Mouse (Mus musculus) limb, embryonic 14.5 days (tissue): ENCODE results near the gene Casp9. TPM values are rescaled to one million over a fixed set of nuclear protein-coding genes. Genes with fewer than 3 reads are reported as not detected.

Experiments
- ATAC-seq: fragments of 200-750 bp; cut with Nextera tagmentation; 2 replicates; pipeline ENCODE4 v1.8.0; 2017; ENCODE audit warnings: low read depth, moderate number of reproducible peaks, moderate TSS enrichment; ENCODE audit not compliant: low FRiP score
- DNase-seq: peaks from one replicate; pipeline ENCODE4 v3.0.0-alpha.2; 2015; ENCODE audit warnings: low spot score
- H3K27ac ChIP-seq: fragments of 300-500 bp; sonication (generic); replicated peaks from 2 replicates; pipeline ENCODE4 v1.5.1; 2014; ENCODE audit warnings: low read depth, mild to moderate bottlenecking, low read length, moderate library complexity, mixed read lengths
- H3K27me3 ChIP-seq: fragments of 300-500 bp; sonication (generic); 2 replicates; pipeline ENCODE4 v1.6.1; 2014; ENCODE audit warnings: low read length, mixed read lengths; ENCODE audit not compliant: control insufficient read depth, insufficient read depth
- H3K36me3 ChIP-seq: fragments of 300-500 bp; sonication (generic); 2 replicates; pipeline ENCODE4 v1.6.1; 2014; ENCODE audit warnings: mild to moderate bottlenecking, low read length, moderate library complexity, mixed read lengths; ENCODE audit not compliant: control insufficient read depth, insufficient read depth
- H3K4me1 ChIP-seq: fragments of 300-500 bp; sonication (generic); 2 replicates; pipeline ENCODE4 v1.6.1; 2014; ENCODE audit warnings: antibody characterized with exemption, low read length, mixed read lengths; ENCODE audit not compliant: control insufficient read depth, insufficient read depth
- H3K4me2 ChIP-seq: fragments of 300-500 bp; sonication (generic); replicated peaks from 2 replicates; pipeline ENCODE4 v1.6.1; 2014; ENCODE audit warnings: low read depth, mild to moderate bottlenecking, low read length, moderate library complexity; ENCODE audit not compliant: severe bottlenecking
- H3K4me3 ChIP-seq: fragments of 300-500 bp; sonication (generic); replicated peaks from 2 replicates; pipeline ENCODE4 v1.5.1; 2014; ENCODE audit warnings: low read length
- H3K9ac ChIP-seq: fragments of 300-500 bp; sonication (generic); 2 replicates; pipeline ENCODE4 v1.6.1; 2014; ENCODE audit warnings: mild to moderate bottlenecking, low read depth, low read length, moderate library complexity; ENCODE audit not compliant: severe bottlenecking
- H3K9me3 ChIP-seq: fragments of 300-500 bp; sonication (generic); 2 replicates; pipeline ENCODE4 v1.6.1; 2016; ENCODE audit warnings: low read length; ENCODE audit not compliant: control insufficient read depth
- POLR2A ChIP-seq: fragments of 200-500 bp; IDR thresholded peaks from 2 replicates; pipeline ENCODE4 v1.8.0; 2012; ENCODE audit warnings: inconsistent platforms, mild to moderate bottlenecking, moderate library complexity, borderline replicate concordance; ENCODE audit not compliant: insufficient read depth, insufficient read length; ENCODE audit errors: extremely low read depth
- WGBS: fragments of 180-500 bp; shearing (Covaris S2); extraction: QIAGEN DNeasy Blood & Tissue Kit; methylation state at CpG from one replicate; pipeline ENCODE4 v1.1.7; 2014; 5-methylcytosine and 5-hydroxymethylcytosine counted together
- polyA plus RNA-seq, 2 experiments: library from polyadenylated mRNA; depleted of rRNA in 1 of 2; stranded (reverse) in 1 of 2; unstranded in 1 of 2; fragments of >200 nt; fragmentation: Nextera tagmentation in 1 of 2; extraction: Ambion mirVana in 1 of 2; gene quantifications; 2 replicates each; pipeline versions ENCODE4 v1.2.1 to v1.2.3; 2012 to 2014

Casp9 gene
- polyA plus RNA-seq, 2 experiments: 11.2 to 20.4 TPM

GRCm38 (mm10) chr4:141804105-141804504 lies 10.7 kb downstream of the Casp9 start:
- ATAC-seq (no peak), DNase-seq (no peak)
- 84% methylated on average over 4 of the region's 4 CpGs for WGBS
- no peaks in the 10 kb centered on the region for H3K9me3 ChIP-seq
- peaks cover 50% of the 10 kb centered on the region for H3K36me3 ChIP-seq
- no peaks in the 10 kb centered on the region for H3K4me1 ChIP-seq
- no peak overlapping the region for H3K9ac ChIP-seq
- H3K27ac ChIP-seq: no peak overlapping the region
- TF ChIP-seq POLR2A: no peak
- H3K27me3 ChIP-seq: no peaks in the 10 kb centered on the region
- H3K4me3 ChIP-seq: no peak overlapping the region
- no peak overlapping the region for H3K4me2 ChIP-seq

GRCm38 (mm10) chr4:141805886-141806285 lies 12.5 kb downstream of the Casp9 start:
- Histone ChIP-seq H3K4me3 (no peak overlapping the region), H3K27me3 (no peaks in the 10 kb centered on the region), H3K4me1 (no peaks in the 10 kb centered on the region), H3K9ac (no peak overlapping the region), H3K36me3 (peaks cover 67% of the 10 kb centered on the region), H3K4me2 (no peak overlapping the region), H3K9me3 (no peaks in the 10 kb centered on the region), H3K27ac (no peak overlapping the region)
- ATAC-seq: no peak
- no peak for TF ChIP-seq POLR2A
- WGBS: 94% methylated on average over 8 of the region's 8 CpGs
- no peak for DNase-seq

GRCm38 (mm10) chr4:141809850-141810464 lies 16.5 kb downstream of the Casp9 start:
- Histone ChIP-seq H3K4me3 (no peak overlapping the region), H3K4me1 (no peaks in the 10 kb centered on the region), H3K27ac (no peak overlapping the region), H3K9ac (no peak overlapping the region), H3K27me3 (no peaks in the 10 kb centered on the region), H3K4me2 (no peak overlapping the region), H3K36me3 (peaks cover 92% of the 10 kb centered on the region), H3K9me3 (no peaks in the 10 kb centered on the region)
- TF ChIP-seq POLR2A: no peak
- DNase-seq: peak; percentile 17
- no peak for ATAC-seq
- 79% methylated on average over 8 of the region's 8 CpGs for WGBS

GRCm38 (mm10) chr4:141810975-141811374 lies 17.6 kb downstream of the Casp9 start:
- no peak overlapping the region for H3K4me3 ChIP-seq
- H3K9ac ChIP-seq: no peak overlapping the region
- 100% methylated on average over 2 of the region's 2 CpGs for WGBS
- H3K4me2 ChIP-seq: no peak overlapping the region
- no peaks in the 10 kb centered on the region for H3K9me3 ChIP-seq
- H3K27ac ChIP-seq: no peak overlapping the region
- no peaks in the 10 kb centered on the region for H3K27me3 ChIP-seq
- ATAC-seq (no peak), DNase-seq (no peak)
- H3K36me3 ChIP-seq: peaks cover 90% of the 10 kb centered on the region
- no peak for TF ChIP-seq POLR2A
- H3K4me1 ChIP-seq: no peaks in the 10 kb centered on the region

- Histone ChIP-seq H3K9ac (no peak overlapping the region), H3K27me3 (no peaks in the 10 kb centered on the region), H3K4me3 (no peak overlapping the region), H3K4me2 (no peak overlapping the region), H3K36me3 (peaks cover 91% of the 10 kb centered on the region), H3K4me1 (no peaks in the 10 kb centered on the region), H3K9me3 (no peaks in the 10 kb centered on the region), H3K27ac (no peak overlapping the region)
- TF ChIP-seq POLR2A: no peak
- no peak for DNase-seq
- no peak for ATAC-seq
- WGBS: over 99% methylated on average over 7 of the region's 7 CpGs
Measured at GRCm38 (mm10) chr4:141811375-141811774, 18.0 kb downstream of the Casp9 start.

GRCm38 (mm10) chr4:141816267-141816666 lies 22.9 kb downstream of the Casp9 start:
- ATAC-seq: no peak
- no peak for TF ChIP-seq POLR2A
- 85% methylated on average over 7 of the region's 7 CpGs for WGBS

More at GRCm38 (mm10) chr4:141816267-141816666, 22.9 kb downstream of the Casp9 start:
- Histone ChIP-seq H3K36me3 (peaks cover 45% of the 10 kb centered on the region), H3K9me3 (no peaks in the 10 kb centered on the region), H3K4me1 (no peaks in the 10 kb centered on the region), H3K27me3 (no peaks in the 10 kb centered on the region), H3K27ac (no peak overlapping the region), H3K9ac (no peak overlapping the region), H3K4me2 (no peak overlapping the region), H3K4me3 (no peak overlapping the region)
- DNase-seq: no peak
